Mouse (Mus musculus) brain, embryonic 18.5 days (tissue): ENCODE results near the gene Scap.
A peak's percentile ranks its signal among the peaks of the same experiment; 100 is the strongest.

Source experiments
- DNase-seq: peaks from one replicate; pipeline ENCODE4 v3.0.0-alpha.2; 2012; ENCODE audit warnings: low read depth, low spot score

Scap gene

GRCm38 (mm10) chr9:110333135-110333895 lies at the start of gene Scap:
Gene Scap, plus strand, starts transcription at chr9:110333288.
- peak; percentile 64 for DNase-seq

- no peak for DNase-seq
These were observed 48.9 kb upstream of the Scap start for GRCm38 (mm10) chr9:110284075-110284697.

GRCm38 (mm10) chr9:110287321-110287924 lies 45.7 kb upstream of the Scap start:
- peak; percentile 62 for DNase-seq

- DNase-seq = no peak
These were observed 39.8 kb upstream of the Scap start for GRCm38 (mm10) chr9:110293254-110293718.

- DNase-seq = no peak
These were observed 39.1 kb upstream of the Scap start for GRCm38 (mm10) chr9:110293873-110294415.

- DNase-seq = no peak
These were observed 38.3 kb upstream of the Scap start for GRCm38 (mm10) chr9:110294786-110295185.

- peak; percentile 55 for DNase-seq
These were observed 36.0 kb upstream of the Scap start for GRCm38 (mm10) chr9:110296867-110297627.

- no peak for DNase-seq
These were observed 28.6 kb upstream of the Scap start for GRCm38 (mm10) chr9:110304516-110304915.

GRCm38 (mm10) chr9:110304969-110305651 lies 28.0 kb upstream of the Scap start, which contains the start of gene Elp6:
Gene Elp6, plus strand, starts transcription at chr9:110305173.
- DNase-seq = peak; percentile 90

GRCm38 (mm10) chr9:110306371-110306770 lies 26.7 kb upstream of the Scap start:
- DNase-seq = no peak

- no peak for DNase-seq
These were observed 18.4 kb upstream of the Scap start for GRCm38 (mm10) chr9:110314706-110315105.

- no peak for DNase-seq
These were observed 17.7 kb upstream of the Scap start for GRCm38 (mm10) chr9:110315410-110315809.

- DNase-seq = no peak
These were observed 17.2 kb upstream of the Scap start for GRCm38 (mm10) chr9:110315904-110316303.

GRCm38 (mm10) chr9:110316503-110316902 lies 16.6 kb upstream of the Scap start:
- no peak for DNase-seq

GRCm38 (mm10) chr9:110320769-110321168 lies 12.3 kb upstream of the Scap start:
- DNase-seq = no peak

- DNase-seq = no peak
These were observed 10.1 kb upstream of the Scap start for GRCm38 (mm10) chr9:110322972-110323371.

- no peak for DNase-seq
These were observed 8.9 kb upstream of the Scap start for GRCm38 (mm10) chr9:110324181-110324580.

GRCm38 (mm10) chr9:110328178-110328577 lies 4.9 kb upstream of the Scap start:
- DNase-seq = no peak

GRCm38 (mm10) chr9:110328946-110329630 lies 4.0 kb upstream of the Scap start:
- no peak for DNase-seq

- DNase-seq = no peak
These were observed 3.4 kb upstream of the Scap start for GRCm38 (mm10) chr9:110329655-110330054.
